Mouse (Mus musculus) olfactory bulb, adult 2 months (tissue): Measurements from ENCODE around the gene B3gnt2. TPM values are rescaled to one million over a fixed set of nuclear protein-coding genes. Genes with fewer than 3 reads are reported as not detected.

Experiments used
- H3K27ac ChIP-seq: fragments of 200-500 bp; 2 replicates; pipeline ENCODE4 v1.5.1; 2012; ENCODE audit warnings: low read depth, low read length; ENCODE audit not compliant: insufficient read depth
- H3K4me1 ChIP-seq: fragments of 200-500 bp; 2 replicates; pipeline ENCODE4 v1.6.1; 2012; ENCODE audit warnings: low read length; ENCODE audit not compliant: control insufficient read depth, insufficient read depth
- H3K4me3 ChIP-seq: fragments of 200-500 bp; 2 replicates; pipeline ENCODE4 v1.5.1; 2012; ENCODE audit warnings: mild to moderate bottlenecking, low read depth, low read length, moderate library complexity; ENCODE audit not compliant: insufficient read depth
- CTCF ChIP-seq: fragments of 200-500 bp; IDR thresholded peaks from 2 replicates; pipeline ENCODE4 v1.5.1; 2012; ENCODE audit warnings: low read depth, mild to moderate bottlenecking, low read length, moderate library complexity; ENCODE audit not compliant: insufficient read depth
- POLR2A ChIP-seq: fragments of 200-500 bp; IDR thresholded peaks from 2 replicates; pipeline ENCODE4 v1.6.1; 2012; ENCODE audit warnings: mild to moderate bottlenecking, low read depth, low read length, moderate library complexity; ENCODE audit not compliant: insufficient read depth
- WGBS: fragments of 180-500 bp; shearing (Covaris S2); methylation state at CpG from one replicate; pipeline ENCODE4 v1.1.7; 2018; 5-methylcytosine and 5-hydroxymethylcytosine counted together
- polyA plus RNA-seq: library from polyadenylated mRNA; stranded (reverse); fragments of >200 nt; gene quantifications from 2 replicates; pipeline ENCODE4 v1.2.4, GENCODE M21; 2012; ENCODE audit warnings: low replicate concordance; ENCODE audit not compliant: missing spikeins, insufficient read depth, insufficient read length

B3gnt2 gene
- polyA plus RNA-seq, 1 experiment: not detected

GRCm38 (mm10) chr11:22889224-22889623 is 28.5 kb upstream of the B3gnt2 start:
- no peak overlapping the region for H3K4me3 ChIP-seq
- H3K27ac ChIP-seq: no peak overlapping the region
- TF ChIP-seq CTCF (no peak), POLR2A (no peak)
- H3K4me1 ChIP-seq: no peaks in the 10 kb centered on the region
- 76% methylated on average over 3 of the region's 3 CpGs for WGBS

GRCm38 (mm10) chr11:22886991-22887390 is 26.2 kb upstream of the B3gnt2 start:
- Histone ChIP-seq H3K4me1 (no peaks in the 10 kb centered on the region), H3K27ac (no peak overlapping the region), H3K4me3 (no peak overlapping the region)
- 86% methylated on average over 4 of the region's 4 CpGs for WGBS
- TF ChIP-seq CTCF: no peak
- TF ChIP-seq POLR2A: no peak

- WGBS: 100% methylated on average over 1 of the region's 1 CpGs
- TF ChIP-seq CTCF (no peak), POLR2A (no peak)
- Histone ChIP-seq H3K4me3 (no peak overlapping the region), H3K27ac (no peak overlapping the region), H3K4me1 (no peaks in the 10 kb centered on the region)
Measured at GRCm38 (mm10) chr11:22885350-22885749, 24.6 kb upstream of the B3gnt2 start.

- H3K27ac ChIP-seq: no peak overlapping the region
- no peak overlapping the region for H3K4me3 ChIP-seq
- H3K4me1 ChIP-seq: no peaks in the 10 kb centered on the region
- TF ChIP-seq CTCF: no peak
- no peak for TF ChIP-seq POLR2A
- 89% methylated on average over 2 of the region's 2 CpGs for WGBS
Measured at GRCm38 (mm10) chr11:22883676-22884075, 22.9 kb upstream of the B3gnt2 start.

- H3K27ac ChIP-seq: no peak overlapping the region
- H3K4me3 ChIP-seq: no peak overlapping the region
- H3K4me1 ChIP-seq: no peaks in the 10 kb centered on the region
- TF ChIP-seq POLR2A (no peak), CTCF (no peak)
Measured at GRCm38 (mm10) chr11:22882926-22883325, 22.2 kb upstream of the B3gnt2 start.

- WGBS: 71% methylated on average over 3 of the region's 3 CpGs
- Histone ChIP-seq H3K4me1 (no peaks in the 10 kb centered on the region), H3K4me3 (no peak overlapping the region), H3K27ac (no peak overlapping the region)
- TF ChIP-seq CTCF (no peak), POLR2A (no peak)
Measured at GRCm38 (mm10) chr11:22880383-22881172, 19.8 kb upstream of the B3gnt2 start.

GRCm38 (mm10) chr11:22879645-22880044 is 18.9 kb upstream of the B3gnt2 start:
- WGBS: 97% methylated on average over 4 of the region's 4 CpGs
- no peak overlapping the region for H3K4me3 ChIP-seq
- TF ChIP-seq CTCF (no peak), POLR2A (no peak)
- no peak overlapping the region for H3K27ac ChIP-seq
- peaks cover 3% of the 10 kb centered on the region for H3K4me1 ChIP-seq

- Histone ChIP-seq H3K4me1 (peaks cover 13% of the 10 kb centered on the region), H3K27ac (no peak overlapping the region), H3K4me3 (no peak overlapping the region)
- no peak for TF ChIP-seq POLR2A
- WGBS: 94% methylated on average over 3 of the region's 3 CpGs
Measured at GRCm38 (mm10) chr11:22876680-22877330, 16.0 kb upstream of the B3gnt2 start.

- WGBS: 59% methylated on average over 4 of the region's 4 CpGs
Measured at GRCm38 (mm10) chr11:22875279-22875678, 14.5 kb upstream of the B3gnt2 start.

More at GRCm38 (mm10) chr11:22875279-22875678, 14.5 kb upstream of the B3gnt2 start:
- TF ChIP-seq POLR2A: no peak
- no peak for TF ChIP-seq CTCF
- peak overlapping the region; percentile 55; the same call in 1 of the 2 replicates for H3K27ac ChIP-seq
- H3K4me1 ChIP-seq: peaks cover 13% of the 10 kb centered on the region
- H3K4me3 ChIP-seq: no peak overlapping the region
